Mouse (Mus musculus) adipocyte (in vitro differentiated cells): ENCODE data around the gene Scn8a.

ENCODE experiments used
- DNase-seq: peaks from one replicate; pipeline ENCODE4 v3.0.0-alpha.2; 2016; ENCODE audit warnings: low spot score

Scn8a gene

DNA sequence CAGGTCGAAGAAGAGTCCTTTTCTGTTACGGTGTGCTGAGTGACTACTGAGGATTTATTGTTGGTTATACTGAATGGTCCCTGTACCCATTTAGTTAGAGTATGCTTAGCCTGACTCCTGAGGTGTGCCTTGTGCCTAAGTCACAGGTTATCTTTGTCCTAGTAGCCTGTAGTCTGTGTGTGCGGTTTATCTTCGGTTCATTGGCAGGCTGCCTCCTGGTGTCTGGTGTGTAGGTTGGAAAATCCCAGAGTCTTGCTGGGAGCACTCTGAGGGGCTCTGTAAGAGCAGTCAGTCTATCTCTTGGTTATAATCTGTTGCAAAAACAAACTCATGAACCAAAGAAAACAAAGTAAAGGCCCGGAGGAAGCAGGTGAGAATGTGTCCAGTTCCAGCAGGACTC is 11.7 kb downstream of the Scn8a start:
- DNase-seq = no peak

- DNase-seq = no peak
These were observed 14.8 kb downstream of the Scn8a start for GRCm38 (mm10) chr15:100884481-100884880.

GRCm38 (mm10) chr15:100891962-100892361 is 22.3 kb downstream of the Scn8a start:
- no peak for DNase-seq

GRCm38 (mm10) chr15:100896502-100896901 is 26.8 kb downstream of the Scn8a start:
- no peak for DNase-seq

GRCm38 (mm10) chr15:100903811-100904210 is 34.2 kb downstream of the Scn8a start:
- DNase-seq = no peak

DNA sequence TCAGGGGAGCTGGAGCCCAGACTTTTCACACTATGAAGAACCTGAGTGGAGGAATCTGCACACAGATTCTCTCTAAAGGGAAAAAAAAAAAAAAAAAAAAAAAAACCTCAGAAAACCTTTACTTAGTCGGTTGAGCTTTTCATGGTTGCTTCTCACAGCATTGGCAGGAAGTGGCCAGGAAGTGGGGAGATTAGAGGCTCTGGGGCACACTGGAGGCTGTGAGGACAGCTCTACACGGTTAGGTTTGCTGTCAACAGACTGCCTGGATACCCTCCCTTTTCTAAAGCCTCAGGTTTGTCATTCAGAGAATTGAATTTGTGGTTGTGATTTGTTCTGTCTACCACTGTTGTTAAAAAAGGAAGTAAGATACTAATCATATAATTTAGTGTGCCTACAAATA is 35.3 kb downstream of the Scn8a start:
- DNase-seq = no peak

DNA sequence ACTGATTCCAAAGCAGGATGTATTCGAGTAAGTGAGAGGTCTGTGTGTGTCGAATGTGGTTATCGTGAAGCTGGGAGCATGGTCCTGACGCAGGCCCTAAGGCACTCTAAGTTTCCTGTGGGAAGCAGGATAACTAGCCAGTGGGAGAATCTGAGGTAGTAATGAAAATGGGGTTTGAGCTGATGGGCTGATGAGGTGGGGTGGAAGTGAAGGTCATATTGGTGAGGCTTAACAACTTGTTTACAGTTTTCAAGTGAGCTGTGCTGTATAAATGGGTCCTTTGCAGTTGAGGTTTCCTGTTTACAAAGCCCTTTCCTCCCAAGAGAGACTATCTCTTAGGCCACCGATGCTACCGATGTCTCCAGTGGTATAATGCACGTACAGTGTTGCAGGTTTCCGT is 36.1 kb downstream of the Scn8a start:
- DNase-seq = no peak

DNA sequence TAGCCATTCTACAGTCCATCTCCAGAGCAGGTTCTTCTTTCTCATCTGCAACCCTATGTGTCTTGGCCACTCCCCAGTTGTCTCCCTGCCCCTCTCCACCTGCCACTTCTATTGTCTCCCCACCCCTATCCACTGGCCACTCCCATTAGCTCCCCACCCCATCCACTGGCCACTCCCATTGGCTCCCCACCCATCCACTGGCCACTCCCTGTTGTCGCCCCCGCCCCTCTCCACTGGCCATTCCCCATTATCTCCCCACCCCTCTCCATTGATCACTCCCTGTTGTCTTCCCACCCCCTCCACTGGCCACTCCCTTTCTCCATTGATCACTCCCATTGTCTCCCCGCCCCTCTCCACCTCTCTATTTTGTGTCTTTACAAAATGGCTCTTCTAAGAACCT is 39.2 kb downstream of the Scn8a start:
- no peak for DNase-seq

DNA sequence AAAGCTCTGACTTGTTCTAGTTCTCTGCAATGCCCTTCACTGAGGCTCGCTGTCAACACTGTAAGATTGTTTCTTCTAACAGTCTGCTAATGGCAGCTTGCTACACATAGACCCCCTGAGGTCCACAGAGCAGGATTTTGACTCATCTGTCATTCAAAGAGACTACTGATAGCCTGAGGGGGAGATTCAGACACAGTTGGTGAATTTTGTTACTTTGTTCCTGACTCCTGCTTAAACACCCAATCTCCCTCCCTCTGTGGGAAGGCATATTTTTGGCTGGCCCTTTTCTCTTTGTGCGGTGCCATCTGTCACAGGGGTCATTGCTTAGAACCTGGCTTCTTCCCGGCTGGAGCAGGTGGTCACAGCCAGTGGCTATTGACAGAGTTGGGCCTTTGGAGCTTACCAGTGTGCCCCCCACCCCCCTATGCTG is 40.1 kb downstream of the Scn8a start:
- DNase-seq = no peak

DNA sequence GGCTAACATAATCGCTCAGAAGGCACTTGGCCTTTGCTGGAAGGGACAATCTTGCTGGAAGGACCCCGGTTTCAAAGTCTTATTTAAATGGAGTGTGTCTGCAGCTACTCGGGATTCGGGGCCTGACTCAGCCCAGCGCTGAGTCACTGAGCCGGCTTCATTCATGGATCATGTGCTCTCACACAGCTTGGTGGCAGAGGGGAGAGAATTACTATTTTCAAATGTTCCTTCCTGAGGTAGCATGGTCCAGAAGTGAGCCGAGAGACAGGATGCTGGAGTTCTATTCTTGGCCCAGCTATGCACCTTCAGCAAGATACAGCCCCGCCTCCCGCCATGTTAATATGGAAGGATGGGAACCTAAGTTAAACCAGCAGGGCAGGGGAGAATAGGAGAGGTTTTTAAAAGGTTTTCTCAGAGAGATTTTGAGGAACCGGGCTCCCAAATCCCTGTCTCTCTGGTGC is 40.8 kb downstream of the Scn8a start:
- DNase-seq = no peak

DNA sequence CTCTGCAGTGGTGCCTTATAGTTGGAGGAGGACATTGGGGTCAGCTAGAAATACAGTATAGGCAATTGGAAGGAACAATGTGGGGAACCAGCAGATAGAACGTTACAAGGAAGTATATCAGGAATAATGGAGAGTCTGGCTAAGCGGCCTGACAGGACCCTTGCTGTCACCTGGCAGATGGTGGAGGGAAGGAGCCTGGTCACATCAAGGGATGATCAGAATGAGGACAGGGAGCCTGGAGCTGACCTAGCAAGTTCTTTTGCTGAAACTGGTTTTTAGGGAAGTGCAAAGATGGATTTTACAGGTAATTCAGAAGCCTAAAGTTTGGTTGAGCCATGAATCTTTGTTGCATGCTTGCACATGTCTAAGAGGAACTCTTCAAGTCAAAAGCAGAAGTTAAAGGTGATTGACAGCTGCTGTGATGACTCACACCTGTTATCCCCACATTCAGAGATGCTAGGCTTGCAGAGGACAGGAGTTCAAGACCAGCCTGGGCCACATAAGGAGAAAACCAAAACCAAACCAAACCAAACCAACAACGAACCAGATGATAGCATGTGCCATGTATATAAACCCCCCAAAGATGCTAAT is 43.1 kb downstream of the Scn8a start:
- DNase-seq = no peak

GRCm38 (mm10) chr15:100914734-100915242 is 45.1 kb downstream of the Scn8a start:
- DNase-seq = no peak

DNA sequence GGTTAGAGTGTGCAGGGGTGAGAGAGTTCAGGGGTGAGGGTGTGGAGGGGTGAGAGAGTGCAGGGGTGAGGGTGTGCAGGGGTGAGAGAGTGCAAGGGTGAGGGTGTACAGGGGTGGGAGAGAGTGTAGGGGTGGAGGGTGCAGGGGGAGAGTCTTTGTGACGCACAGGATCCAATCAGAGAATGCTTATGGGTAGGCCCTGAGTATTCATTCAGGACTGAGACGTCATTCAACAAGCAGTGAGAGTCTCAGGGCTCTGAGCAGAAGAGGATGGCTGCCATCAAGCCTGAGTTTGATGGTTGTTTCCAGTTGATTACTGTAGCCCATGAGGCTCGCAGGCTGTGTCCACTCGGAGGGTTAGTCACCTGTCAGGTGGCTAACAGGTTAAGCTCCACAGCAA is 48.4 kb downstream of the Scn8a start:
- DNase-seq = no peak

DNA sequence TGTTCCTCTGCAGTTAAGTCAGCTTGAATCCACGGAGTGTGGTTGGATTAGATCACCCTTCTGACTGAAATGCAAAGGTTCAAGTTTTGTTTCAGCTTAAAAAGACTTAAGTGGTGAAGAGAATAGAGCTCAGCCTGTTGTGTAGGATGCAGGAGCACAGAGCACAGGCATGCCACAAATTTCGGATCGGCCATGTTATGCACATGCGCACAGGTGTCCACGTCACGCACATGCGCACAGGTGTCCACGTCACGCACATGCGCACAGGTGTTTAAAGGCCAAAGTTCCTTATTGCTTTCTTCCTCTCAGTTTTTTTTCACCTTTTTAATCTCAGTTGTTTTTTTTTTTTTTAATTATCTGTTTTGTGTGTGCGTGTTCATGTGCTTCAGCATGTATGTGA is 52.6 kb downstream of the Scn8a start:
- DNase-seq = no peak

DNA sequence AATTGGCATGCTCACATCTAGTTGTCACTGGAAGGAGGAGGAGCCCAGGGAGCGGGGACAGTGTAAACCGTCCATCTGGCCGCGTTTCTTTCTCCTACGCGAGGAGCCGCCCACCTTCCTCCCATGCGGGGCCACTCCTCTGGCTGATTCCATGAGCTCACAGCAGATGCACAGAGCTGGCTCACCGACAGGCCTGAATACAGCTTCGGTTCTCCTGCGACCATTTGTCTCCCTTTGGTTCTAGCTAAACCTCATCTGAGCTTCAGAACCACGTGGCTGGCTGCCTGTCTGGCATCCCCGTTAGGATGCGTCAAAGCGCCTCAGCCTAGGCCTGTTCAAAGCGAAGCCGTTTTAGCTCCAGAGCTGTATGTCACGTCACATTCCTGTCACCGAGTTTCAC is 53.8 kb downstream of the Scn8a start:
- no peak for DNase-seq

DNA sequence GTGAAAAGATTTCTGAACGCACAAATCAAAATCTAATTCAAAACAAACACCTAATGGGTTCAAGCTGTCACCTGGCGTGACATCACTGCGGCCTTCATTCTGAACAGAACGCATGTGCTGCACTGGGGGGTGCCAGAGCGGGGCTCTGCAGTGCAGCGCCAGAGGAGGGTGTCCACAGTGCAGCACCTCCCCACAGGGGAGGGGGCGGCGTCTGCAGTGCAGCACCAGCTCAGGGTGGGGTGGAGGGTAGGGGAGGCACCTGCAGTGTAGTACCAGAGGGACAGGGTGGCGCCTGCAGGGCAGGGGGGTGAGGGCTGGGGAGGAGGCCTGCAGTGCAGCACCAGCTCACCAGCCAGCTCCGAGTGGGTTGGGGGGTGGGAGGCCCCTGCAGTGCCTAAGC is 55.3 kb downstream of the Scn8a start:
- no peak for DNase-seq

DNA sequence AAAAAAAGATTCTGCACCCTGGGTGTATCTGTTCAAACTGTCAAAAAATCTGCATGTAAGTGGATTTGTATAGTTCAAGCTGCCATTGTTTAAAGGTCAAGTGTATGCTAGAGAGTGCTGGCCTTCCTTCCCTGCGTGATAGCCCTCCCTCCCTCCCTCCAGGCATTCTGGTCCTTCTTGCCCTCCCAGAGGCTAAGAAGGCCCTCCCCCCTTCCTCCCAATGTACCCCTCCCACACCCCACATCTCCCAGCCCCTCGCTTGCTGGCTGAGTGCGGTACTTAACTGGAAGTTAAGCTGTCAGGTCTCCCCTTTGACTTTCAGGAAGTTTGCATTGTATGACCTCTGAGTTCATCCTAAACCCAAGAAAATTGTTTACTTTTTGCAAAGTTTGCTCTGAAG is 60.8 kb downstream of the Scn8a start:
- no peak for DNase-seq

- no peak for DNase-seq
These were observed 66.5 kb downstream of the Scn8a start for GRCm38 (mm10) chr15:100936176-100936575.

DNA sequence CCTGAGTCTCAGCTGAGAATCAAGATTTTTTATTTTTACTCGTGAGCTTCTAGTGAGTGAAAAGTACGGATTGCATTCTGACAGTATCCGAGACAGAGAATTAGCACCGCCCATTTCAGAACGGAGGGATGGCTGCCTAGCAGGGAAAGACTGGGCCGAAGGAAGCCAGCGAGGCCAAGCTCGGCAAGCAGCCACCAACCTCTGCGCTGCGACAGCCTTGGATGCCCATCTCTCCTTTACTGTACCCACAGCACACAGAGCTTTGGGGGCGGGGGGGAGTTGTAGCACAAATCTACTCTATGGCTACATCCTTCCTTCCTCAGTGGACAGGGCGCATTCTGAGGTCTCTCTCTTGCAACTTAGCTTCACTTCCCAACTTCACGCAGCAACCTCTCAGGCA is 78.7 kb downstream of the Scn8a start:
- no peak for DNase-seq

- no peak for DNase-seq
These were observed 79.5 kb downstream of the Scn8a start for GRCm38 (mm10) chr15:100949169-100949568.

DNA sequence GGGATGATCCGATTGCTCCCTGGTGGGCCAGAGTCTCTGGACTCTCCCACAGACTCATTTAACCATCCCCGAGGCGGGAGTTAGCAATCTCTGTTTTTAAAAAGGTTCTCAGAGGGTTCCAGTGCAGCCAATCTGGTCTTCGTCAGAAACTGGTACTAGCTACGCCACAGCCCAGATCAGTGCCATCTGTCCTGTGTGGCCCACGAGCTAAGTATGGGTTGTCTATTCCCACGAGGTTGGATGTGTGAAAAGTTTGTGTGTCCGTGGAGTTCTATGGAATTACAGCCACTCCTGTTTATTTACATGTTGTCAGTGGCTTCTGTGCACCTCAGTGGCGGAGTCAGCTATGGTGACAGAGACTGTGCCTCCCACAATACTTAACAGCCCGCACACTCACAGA is 81.8 kb downstream of the Scn8a start:
- DNase-seq = no peak

- DNase-seq = no peak
These were observed 82.6 kb downstream of the Scn8a start for GRCm38 (mm10) chr15:100952292-100952691.

DNA sequence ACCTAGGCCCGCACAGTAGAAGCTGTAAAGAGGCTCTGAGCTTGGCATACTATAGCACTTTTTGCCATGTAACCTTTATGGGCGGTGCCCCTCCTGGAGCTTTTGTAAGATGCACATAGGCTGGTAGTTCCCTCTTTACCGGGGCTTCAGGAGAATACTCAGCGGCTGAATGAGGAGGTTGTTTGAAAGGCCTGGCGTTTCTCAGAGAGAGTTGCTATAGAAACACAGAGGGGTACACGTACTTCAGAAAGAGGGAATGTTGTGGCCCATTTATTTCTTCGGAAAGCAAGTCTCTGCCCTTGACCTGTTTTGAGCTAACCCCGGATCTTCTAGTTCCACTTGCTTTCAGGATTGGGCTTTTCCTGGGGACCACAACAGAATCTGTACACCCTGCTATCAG is 83.2 kb downstream of the Scn8a start:
- DNase-seq = no peak

DNA sequence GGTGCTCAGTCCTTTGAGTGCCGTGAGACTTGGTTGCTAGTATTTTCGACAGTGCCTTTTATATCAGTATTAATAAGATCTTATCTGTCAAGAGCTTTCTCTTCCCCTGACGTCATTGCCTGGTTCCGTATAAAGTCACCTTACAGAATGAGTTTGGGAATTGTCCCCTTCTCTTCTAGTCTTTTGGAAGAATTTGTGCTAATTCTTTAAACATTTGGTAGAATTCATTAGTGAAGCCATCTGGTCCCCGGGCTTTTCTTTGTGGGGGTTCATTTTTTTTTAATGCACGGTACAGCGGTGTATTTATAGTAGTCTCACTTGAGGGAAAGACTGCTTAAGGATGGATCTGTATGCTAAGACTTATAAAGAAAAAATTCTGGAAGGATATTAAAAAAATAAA is 84.3 kb downstream of the Scn8a start:
- DNase-seq = no peak

DNA sequence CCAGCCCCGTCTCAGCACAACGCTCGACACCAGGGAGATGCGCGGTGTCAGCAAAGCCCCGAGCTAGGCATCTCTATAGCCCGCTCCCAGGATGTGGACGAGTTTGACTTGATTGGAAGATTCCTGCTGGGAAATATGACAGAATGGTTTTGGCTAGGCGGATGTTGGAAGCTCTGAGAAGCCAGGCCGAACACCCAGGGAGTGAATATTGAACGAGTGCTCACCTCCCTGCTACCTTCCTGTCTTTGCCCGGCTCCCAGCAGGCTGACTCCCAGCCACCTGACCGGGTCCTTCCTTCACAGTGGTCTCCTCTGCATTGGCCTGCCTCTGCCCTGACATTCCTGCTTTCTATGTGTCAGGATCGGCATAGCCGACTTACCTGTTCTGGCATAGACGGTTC is 85.1 kb downstream of the Scn8a start:
- no peak for DNase-seq
